Mouse (Mus musculus) hematopoietic multipotent progenitor cell, adult 10-12 weeks (in vitro differentiated cells): ENCODE data around the gene Akr1c13. TPM values are rescaled to one million over a fixed set of nuclear protein-coding genes. Genes with fewer than 3 reads are reported as not detected.

Experiments used
- polyA plus RNA-seq: library from polyadenylated mRNA; stranded (reverse); fragments of >175 nt; gene quantifications from 2 replicates; pipeline ENCODE4 v1.2.3, GENCODE M21; 2012; ENCODE audit warnings: low replicate concordance

The Akr1c13 gene
- polyA plus RNA-seq, result 0.14 and 0.55 TPM in 2 replicates

DNA sequence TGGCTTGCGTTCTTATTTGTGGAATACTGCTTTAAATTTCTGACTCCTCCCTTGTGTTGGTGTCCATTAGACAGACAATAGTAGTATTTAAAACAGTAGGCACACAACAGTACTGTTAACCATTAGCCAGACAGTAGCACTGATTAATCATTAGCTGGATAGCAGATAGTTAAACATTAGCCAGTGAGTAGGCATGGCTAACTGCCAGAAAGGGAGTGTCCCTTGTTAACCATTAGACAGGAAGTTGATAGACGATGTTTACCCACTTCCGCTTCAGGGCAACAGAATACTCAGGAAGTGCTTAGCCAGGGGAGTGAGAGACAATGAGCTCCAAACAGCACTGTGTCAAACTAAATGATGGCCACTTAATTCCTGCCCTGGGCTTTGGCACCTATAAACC lies at the start of gene Akr1c13:
Gene Akr1c13 (plus strand): TSS at position 247 of the 400 bp plus-strand sequence.

DNA sequence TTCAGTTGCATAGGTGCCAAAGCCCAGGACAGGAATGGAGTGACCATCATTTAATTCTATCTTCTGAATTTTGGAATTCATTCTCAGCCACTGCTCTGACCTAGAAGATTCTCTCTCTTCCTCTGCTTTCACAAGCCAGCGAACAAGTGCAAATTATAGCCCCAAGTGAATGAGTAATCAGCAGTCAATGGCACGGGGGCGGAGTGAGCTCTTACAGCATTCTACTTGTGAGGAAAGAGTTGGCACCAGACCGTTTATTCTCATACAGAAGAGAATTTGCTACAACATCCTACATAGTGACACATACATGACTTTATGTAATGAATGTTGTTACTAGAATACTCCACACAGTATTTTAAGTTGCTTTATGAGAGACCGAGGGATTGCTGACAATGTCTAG lies 40.4 kb upstream of the Akr1c13 start, which contains the start of gene Akr1c18:
Gene Akr1c18 (minus strand): TSS at position 137 of the 400 bp plus-strand sequence.

DNA sequence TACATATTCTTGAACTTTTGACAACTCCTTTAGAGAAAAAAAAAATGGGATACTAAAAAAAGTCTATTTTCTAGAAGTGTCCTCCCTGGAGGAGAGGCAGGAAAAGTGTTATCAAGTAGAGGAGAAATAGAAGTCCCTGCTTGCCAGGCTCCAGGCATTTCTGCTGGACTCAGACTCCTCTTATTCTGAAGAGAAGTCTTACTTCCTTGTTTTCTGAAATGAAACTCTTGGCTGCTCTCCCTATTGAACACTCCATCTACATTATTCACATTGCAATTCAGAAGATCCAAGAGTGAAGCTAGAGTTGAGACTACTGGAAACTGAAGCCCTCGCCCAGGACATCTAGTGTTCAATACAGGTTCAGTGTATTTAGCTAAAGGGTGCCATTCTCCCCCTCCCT lies 37.5 kb downstream of the Akr1c13 start, which contains the start of gene Akr1c19:
Gene Akr1c19 (plus strand): TSS at position 260 of the 400 bp plus-strand sequence.

Other genes starting within 250 kb of the Akr1c13 start
- gene Ucn3, start 245.8 kb upstream of the Akr1c13 start, polyA plus RNA-seq, result not detected in 2 replicates
- gene Akr1c14, start 142.1 kb upstream of the Akr1c13 start, polyA plus RNA-seq, result not detected in 2 replicates
- gene Akr1c18, start 40.5 kb upstream of the Akr1c13 start, polyA plus RNA-seq, result not detected in 2 replicates
- not detected in 2 replicates for gene Akr1c19, start 37.5 kb downstream of the Akr1c13 start, polyA plus RNA-seq
- not detected in 2 replicates for gene Akr1c12, start 88.3 kb downstream of the Akr1c13 start, polyA plus RNA-seq
- gene Akr1c6, start 243.2 kb downstream of the Akr1c13 start, polyA plus RNA-seq, result not detected in 2 replicates